Mouse (Mus musculus): ENCODE measurements around the gene Slc24a4.
"Not testable (repeated sequence)": the region's sequence is repeated elsewhere in the genome, so short reads cannot be mapped to it uniquely, and the experiment has no call there.

Slc24a4 gene

GRCm38 (mm10) chr12:102166691-102167261 lies 38.2 kb downstream of the Slc24a4 start:
- no peak for DNase-seq (ENCODE audit: low read depth)

DNA sequence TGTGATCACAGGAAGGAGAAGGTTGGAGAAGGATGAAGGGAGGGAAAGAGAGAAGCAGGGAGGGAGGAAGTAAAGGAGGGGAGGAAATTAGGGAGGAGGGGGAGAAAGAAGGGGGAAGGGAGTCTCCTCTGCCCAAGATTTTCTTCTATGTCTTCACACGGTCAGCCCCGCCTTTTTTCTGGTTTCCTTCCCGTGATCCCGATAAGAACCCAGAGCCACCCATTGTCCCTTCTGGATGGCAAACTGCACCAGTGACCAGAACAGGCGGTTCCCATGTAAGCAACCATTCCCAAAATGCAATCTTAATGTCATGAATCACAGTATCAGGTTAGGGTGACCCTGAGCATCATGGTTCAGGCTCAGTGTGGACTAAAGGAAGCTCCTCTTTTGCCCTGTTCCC lies 38.8 kb downstream of the Slc24a4 start:
- DNase-seq (ENCODE audit: low read depth) = no peak

- DNase-seq (ENCODE audit: low read depth) = no peak
These were observed 44.2 kb downstream of the Slc24a4 start for GRCm38 (mm10) chr12:102172746-102173145.

DNA sequence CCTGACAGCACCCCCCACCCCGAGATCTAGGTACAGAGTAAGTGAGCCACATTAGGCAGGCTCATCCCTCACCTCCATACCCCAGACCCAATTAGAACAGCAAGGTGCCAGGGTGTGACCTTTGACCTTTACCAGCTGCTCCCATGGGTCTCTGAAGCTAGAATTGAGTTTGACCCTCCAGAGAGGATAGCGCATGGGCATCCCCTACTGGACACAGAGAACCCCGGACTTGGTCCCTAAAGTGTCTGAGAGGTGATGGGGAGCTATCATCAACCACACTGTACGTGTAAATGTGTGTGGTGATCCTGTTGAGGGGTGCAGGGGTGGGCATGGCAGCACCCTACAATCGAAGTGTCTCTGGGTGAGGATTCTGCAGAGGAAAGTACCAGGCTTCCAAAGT lies 44.8 kb downstream of the Slc24a4 start:
- DNase-seq (ENCODE audit: low read depth) = no peak

- no peak for DNase-seq (ENCODE audit: low read depth)
These were observed 52.0 kb downstream of the Slc24a4 start for GRCm38 (mm10) chr12:102180371-102181074.

- peak; percentile 59 for DNase-seq (ENCODE audit: low read depth)
These were observed 53.3 kb downstream of the Slc24a4 start for GRCm38 (mm10) chr12:102181799-102182357.

- DNase-seq (ENCODE audit: low read depth) = no peak
These were observed 54.1 kb downstream of the Slc24a4 start for GRCm38 (mm10) chr12:102182621-102183020.

DNA sequence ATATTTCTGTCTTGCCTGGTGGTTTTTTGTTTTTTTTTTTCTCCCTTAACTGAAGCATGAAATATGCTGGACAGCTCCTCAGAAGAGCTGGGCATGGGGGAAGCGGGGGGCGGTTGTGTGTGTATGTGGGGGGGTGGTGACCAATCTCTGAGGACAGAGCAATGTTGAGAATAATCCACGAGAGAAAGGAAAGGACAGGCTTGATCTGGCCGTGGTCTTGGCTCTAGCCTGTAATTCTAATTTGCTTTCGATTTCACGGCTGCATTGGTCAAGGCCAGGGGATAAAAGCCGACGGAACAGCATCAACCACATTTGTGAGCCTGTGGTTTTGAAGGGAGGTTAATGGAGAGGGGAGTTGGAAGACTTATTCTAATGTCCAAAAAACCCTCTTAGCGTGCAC lies 54.7 kb downstream of the Slc24a4 start:
- DNase-seq (ENCODE audit: low read depth) = no peak

GRCm38 (mm10) chr12:102190820-102191219 lies 62.3 kb downstream of the Slc24a4 start:
- no peak for DNase-seq (ENCODE audit: low read depth)

GRCm38 (mm10) chr12:102201516-102201915 lies 73.0 kb downstream of the Slc24a4 start:
- DNase-seq (ENCODE audit: low read depth) = no peak

- no peak for DNase-seq (ENCODE audit: low read depth)
These were observed 74.4 kb downstream of the Slc24a4 start for GRCm38 (mm10) chr12:102202901-102203300.

DNA sequence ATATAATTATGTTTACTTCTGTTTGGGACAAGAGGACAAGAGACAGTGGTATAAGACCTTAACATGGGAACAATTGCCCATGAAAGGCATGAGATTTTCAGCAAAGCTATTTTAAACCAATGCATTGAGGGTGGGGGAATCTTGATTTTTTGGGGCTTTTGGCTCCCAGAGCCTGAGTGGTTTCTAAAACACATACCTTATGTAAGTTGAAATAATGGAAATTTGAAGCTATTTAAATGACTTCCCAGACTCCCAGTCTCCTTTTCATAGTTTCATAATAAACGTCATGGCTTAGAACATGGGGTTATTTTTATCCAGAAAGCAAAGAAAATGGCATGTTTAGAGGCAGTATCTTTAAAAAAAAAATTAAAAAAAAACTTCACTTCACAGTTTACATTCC lies 77.9 kb downstream of the Slc24a4 start:
- no peak for DNase-seq (ENCODE audit: low read depth)

- DNase-seq (ENCODE audit: low read depth) = no peak
These were observed 78.7 kb downstream of the Slc24a4 start for GRCm38 (mm10) chr12:102207245-102207644.

GRCm38 (mm10) chr12:102210801-102211200 lies 82.3 kb downstream of the Slc24a4 start:
- DNase-seq (ENCODE audit: low read depth) = no peak

DNA sequence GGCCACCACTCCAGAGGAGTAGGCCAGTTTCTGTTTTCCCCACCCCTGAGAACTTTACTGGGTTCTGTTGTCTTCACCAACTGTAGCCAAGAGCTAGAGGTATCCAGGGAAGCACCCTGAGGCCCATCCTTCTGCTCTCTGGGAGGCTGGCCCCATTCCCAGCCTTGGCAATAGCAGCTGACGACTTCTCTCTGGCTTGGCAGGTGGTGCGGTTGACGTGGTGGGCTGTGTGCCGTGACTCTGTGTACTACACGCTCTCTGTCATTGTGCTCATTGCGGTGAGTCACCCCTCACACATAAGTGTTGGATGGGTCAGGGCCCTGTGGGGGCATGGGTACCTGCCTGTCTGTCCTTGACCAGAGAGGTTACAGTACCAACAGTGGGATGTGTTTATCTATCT lies 94.9 kb downstream of the Slc24a4 start:
- DNase-seq (ENCODE audit: low read depth) = no peak

DNA sequence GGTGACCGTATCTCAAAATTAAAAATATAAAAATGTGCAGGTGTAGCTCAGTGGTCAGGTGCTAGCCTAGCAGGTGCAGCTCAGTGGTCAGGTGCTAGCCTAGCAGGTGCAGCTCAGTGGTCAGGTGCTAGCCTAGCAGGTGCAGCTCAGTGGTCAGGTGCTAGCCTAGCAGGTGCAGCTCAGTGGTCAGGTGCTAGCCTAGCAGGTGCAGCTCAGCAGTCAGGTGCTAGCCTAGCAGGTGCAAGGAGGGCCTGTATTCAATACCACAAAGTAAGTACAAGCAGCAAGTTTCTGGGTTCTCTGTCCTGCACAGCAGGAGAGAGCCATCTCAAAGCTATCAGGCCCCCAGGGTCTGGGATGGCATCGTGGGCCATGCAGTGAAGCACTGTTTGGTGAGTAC lies 95.6 kb downstream of the Slc24a4 start:
- not testable (repeated sequence) for DNase-seq (ENCODE audit: low read depth)

GRCm38 (mm10) chr12:102225165-102225564 lies 96.6 kb downstream of the Slc24a4 start:
- DNase-seq (ENCODE audit: low read depth) = no peak

- no peak for DNase-seq (ENCODE audit: low read depth)
These were observed 107.0 kb downstream of the Slc24a4 start for GRCm38 (mm10) chr12:102235551-102235950.

GRCm38 (mm10) chr12:102236317-102236716 lies 107.8 kb downstream of the Slc24a4 start:
- no peak for DNase-seq (ENCODE audit: low read depth)

DNA sequence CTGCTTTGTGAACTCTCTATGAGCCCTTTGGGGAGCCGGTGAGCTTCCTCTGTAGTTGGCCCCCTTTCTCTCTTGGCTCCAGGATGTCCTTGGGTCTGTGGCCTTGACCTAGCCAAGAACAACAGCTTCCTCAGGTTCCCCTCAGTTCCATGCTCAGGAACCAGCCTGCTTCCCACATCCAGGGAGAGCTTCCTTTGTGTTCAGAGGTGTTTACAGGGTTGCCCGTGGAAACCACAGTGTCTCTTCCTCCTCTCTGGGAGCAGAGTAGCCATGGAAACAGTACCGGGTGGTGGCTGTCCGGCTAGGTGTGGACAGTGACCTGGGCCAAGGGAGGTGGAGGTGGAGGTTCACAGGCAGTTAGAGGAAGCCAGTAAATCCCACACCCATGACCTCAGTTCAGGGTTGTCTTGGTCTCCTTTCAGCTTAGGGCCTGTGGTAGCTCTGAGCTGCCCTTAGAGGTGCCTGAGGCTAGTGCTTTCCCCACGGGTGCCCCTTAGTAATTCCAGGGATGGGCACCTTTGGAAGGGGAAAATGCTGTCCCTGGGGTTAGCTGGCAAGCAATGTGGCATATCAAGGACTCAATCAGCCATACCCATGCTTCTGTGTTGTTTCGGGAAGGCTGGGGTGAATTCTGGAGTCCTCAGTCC lies 113.7 kb downstream of the Slc24a4 start:
- no peak for DNase-seq (ENCODE audit: low read depth)

DNA sequence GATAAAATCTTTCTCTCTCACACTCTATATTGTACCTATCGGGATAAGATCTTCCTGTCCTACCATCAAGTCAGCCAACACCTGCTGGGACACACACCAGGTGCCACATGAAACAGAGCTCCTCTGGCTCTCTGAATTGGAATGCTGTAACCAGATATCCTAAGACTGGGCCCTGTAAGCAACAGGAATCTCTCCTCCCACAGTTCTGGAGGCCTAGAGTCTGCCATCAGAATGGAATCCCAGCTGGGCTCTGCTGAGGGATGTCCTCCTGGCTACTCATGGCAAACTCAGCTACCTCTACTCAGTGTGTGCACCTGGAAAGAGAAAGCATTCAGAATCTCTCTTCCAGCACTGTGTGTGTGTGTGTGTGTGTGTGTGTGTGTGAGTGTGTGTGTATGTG lies 115.4 kb downstream of the Slc24a4 start:
- DNase-seq (ENCODE audit: low read depth) = no peak

- no peak for DNase-seq (ENCODE audit: low read depth)
These were observed 117.7 kb downstream of the Slc24a4 start for GRCm38 (mm10) chr12:102246226-102246625.

- DNase-seq (ENCODE audit: low read depth) = no peak
These were observed 119.6 kb downstream of the Slc24a4 start for GRCm38 (mm10) chr12:102248104-102248503.
